Mouse (Mus musculus) myocyte (in vitro differentiated cells): ENCODE data around the gene Dcp1a.

Source experiments
- CEBPB ChIP-seq: IDR thresholded peaks from 2 replicates; pipeline ENCODE4 v1.6.1; 2011; ENCODE audit warnings: mild to moderate bottlenecking, moderate library complexity; ENCODE audit not compliant: poor library complexity, insufficient read depth, severe bottlenecking
- MAX ChIP-seq: IDR thresholded peaks from one replicate; pipeline ENCODE4 v1.6.1; 2011; ENCODE audit warnings: low read depth, mild to moderate bottlenecking, control low read depth
- MYOG ChIP-seq, 3 experiments: IDR thresholded peaks; one replicate each; pipeline ENCODE4 v1.6.1; 2011; ENCODE audit warnings: control low read depth in 2 of 3, low read depth in 2 of 3, mild to moderate bottlenecking in 2 of 3; ENCODE audit not compliant: insufficient read length in 2 of 3, control insufficient read depth in 1 of 3, insufficient read depth in 1 of 3
- POLR2A ChIP-seq: IDR thresholded peaks from one replicate; pipeline ENCODE4 v1.6.1; 2011; ENCODE audit warnings: low read depth, mild to moderate bottlenecking, control low read depth, moderate library complexity; ENCODE audit not compliant: insufficient read length
- POLR2AphosphoS2 ChIP-seq: IDR thresholded peaks from one replicate; pipeline ENCODE4 v1.6.1; 2011; ENCODE audit warnings: low read depth, control low read depth; ENCODE audit not compliant: insufficient read length
- REST ChIP-seq: IDR thresholded peaks from one replicate; pipeline ENCODE4 v1.6.1; 2011; ENCODE audit warnings: mild to moderate bottlenecking, control low read depth, moderate library complexity; ENCODE audit not compliant: insufficient read depth, insufficient read length
- TCF12 ChIP-seq: IDR thresholded peaks from one replicate; pipeline ENCODE4 v1.6.1; 2011; ENCODE audit warnings: mild to moderate bottlenecking, control low read depth; ENCODE audit not compliant: poor library complexity, insufficient read depth, severe bottlenecking
- USF1 ChIP-seq: IDR thresholded peaks from one replicate; pipeline ENCODE4 v1.6.1; 2011; ENCODE audit warnings: low read depth, mild to moderate bottlenecking, control low read depth, moderate library complexity

GRCm38 (mm10) chr14:30463312-30463711, 16.0 kb upstream of the Dcp1a start:
- TF ChIP-seq POLR2A: no peak
- TF ChIP-seq MAX: no peak
- no peak for TF ChIP-seq POLR2AphosphoS2
- no peak for TF ChIP-seq CEBPB
- TF ChIP-seq MYOG (IDR thresholded peaks at IDR 0.05; ENCODE audit: control insufficient read depth in 1 of 3, insufficient read depth in 1 of 3, insufficient read length in 2 of 3, low read depth in 2 of 3): no peak
- no peak for TF ChIP-seq REST
- TF ChIP-seq USF1: no peak
- no peak for TF ChIP-seq TCF12
